ENCODE assay signal across 15 mouse cellular contexts in the genomic region with DNA sequence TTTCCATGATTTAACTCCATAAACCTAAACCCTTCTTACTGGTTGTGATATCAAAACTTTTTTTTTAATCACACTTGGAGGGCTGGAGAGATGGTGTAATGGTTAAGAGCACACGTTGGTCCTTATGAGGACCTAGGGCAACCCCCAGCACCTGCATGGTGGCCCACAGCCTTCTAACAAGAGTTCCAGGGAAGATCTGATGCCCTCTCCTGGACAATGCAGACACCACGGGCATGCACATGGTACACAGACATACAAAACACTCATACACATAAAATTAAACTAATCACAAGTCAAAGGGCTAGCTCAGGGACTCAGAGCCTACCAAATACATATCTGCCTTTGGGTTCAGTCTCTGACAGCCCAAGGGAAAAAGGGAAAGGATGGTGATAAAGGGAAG. TPM values are rescaled to one million over a fixed set of nuclear protein-coding genes. Genes with fewer than 3 reads are reported as not detected.
A peak's percentile ranks its signal among the peaks of the same experiment; 100 is the strongest.
DNase-seq lines count a peak whose midpoint lies in the region; TF ChIP-seq lines count a peak whose summit lies in the region.
"Had no signal": no experiment of that assay in that cellular context is flagged by ENCODE, and none has a peak within 500 bp of the region (broad histone marks: within the 10 kb centered on the region; RNA-seq: fewer than 3 reads in every experiment).

No protein-coding gene starts in this region.

- DNase-seq in embryo, embryonic 10 days (ENCODE audit: low spot score) = peak; percentile 28
- DNase-seq in embryo, embryonic 11 days = no peak
- DNase-seq in layer of hippocampus, adult 2 months (ENCODE audit: low spot score in 2 of 2) = no peak
- DNase-seq in layer of hippocampus, adult 9-11 months = no peak
- DNase-seq in thymus, postnatal 4 days = peak; percentile 20
- DNase-seq in thymus, postnatal 36 days = no peak
- no peak for DNase-seq in ovary, postnatal 36 days (ENCODE audit: low spot score)
- DNase-seq in adipocyte (ENCODE audit: low spot score) = no peak
- DNase-seq: cerebellum, adult 11 months; kidney, adult 11 months; lung, adult 2 months; right cerebral cortex, postnatal 4 days had no signal

- no peak overlapping the region for H3K27ac ChIP-seq in layer of hippocampus, adult 2 months
- H3K27ac ChIP-seq: embryonic facial prominence, embryonic 15.5 days; forebrain, embryonic 12.5 days; hindbrain, embryonic 12.5 days had no signal

- peak; percentile 55 for TF ChIP-seq CTCF in layer of hippocampus, adult 2 months (conservative IDR thresholded peaks at IDR 0.05)

- H3K4me3 ChIP-seq in layer of hippocampus, adult 2 months = no peak overlapping the region
- H3K4me3 ChIP-seq: embryonic facial prominence, embryonic 15.5 days had no signal

RNA-seq across cellular contexts. Expression of a gene that starts 2.2 kb away (rescaled TPM):
- 10 to 100 TPM; 27.4 to 29.4 TPM for total RNA-seq in layer of hippocampus, adult 2 months (2021)

RNA-seq across cellular contexts. Expression of a gene that starts 30.5 kb away (rescaled TPM):
- 10 to 100 TPM; 29.0 to 30.3 TPM for total RNA-seq in layer of hippocampus, adult 2 months (2021)

Comparison
In these comparisons a context has a peak if more than half of its experiments do, and no peak if none do; other contexts are left out.
1. DNase-seq: peak in embryo, embryonic 10 days (single experiment) and thymus, postnatal 4 days (single experiment); none in embryo, embryonic 11 days (single experiment), layer of hippocampus, adult 2 months (0 of 2), layer of hippocampus, adult 9-11 months (single experiment), thymus, postnatal 36 days (0 of 2), ovary, postnatal 36 days (single experiment) and adipocyte (single experiment).